Mouse (Mus musculus) olfactory bulb, adult 2 months (tissue): ENCODE measurements around the gene Kctd19. TPM values are rescaled to one million over a fixed set of nuclear protein-coding genes. Genes with fewer than 3 reads are reported as not detected.

Experiments
- H3K27ac ChIP-seq: fragments of 200-500 bp; 2 replicates; pipeline ENCODE4 v1.5.1; 2012; ENCODE audit warnings: low read depth, low read length; ENCODE audit not compliant: insufficient read depth
- H3K4me1 ChIP-seq: fragments of 200-500 bp; 2 replicates; pipeline ENCODE4 v1.6.1; 2012; ENCODE audit warnings: low read length; ENCODE audit not compliant: control insufficient read depth, insufficient read depth
- H3K4me3 ChIP-seq: fragments of 200-500 bp; 2 replicates; pipeline ENCODE4 v1.5.1; 2012; ENCODE audit warnings: mild to moderate bottlenecking, low read depth, low read length, moderate library complexity; ENCODE audit not compliant: insufficient read depth
- CTCF ChIP-seq: fragments of 200-500 bp; IDR thresholded peaks from 2 replicates; pipeline ENCODE4 v1.5.1; 2012; ENCODE audit warnings: low read depth, mild to moderate bottlenecking, low read length, moderate library complexity; ENCODE audit not compliant: insufficient read depth
- POLR2A ChIP-seq: fragments of 200-500 bp; IDR thresholded peaks from 2 replicates; pipeline ENCODE4 v1.6.1; 2012; ENCODE audit warnings: mild to moderate bottlenecking, low read depth, low read length, moderate library complexity; ENCODE audit not compliant: insufficient read depth
- WGBS: fragments of 180-500 bp; shearing (Covaris S2); methylation state at CpG from one replicate; pipeline ENCODE4 v1.1.7; 2018; 5-methylcytosine and 5-hydroxymethylcytosine counted together
- polyA plus RNA-seq: library from polyadenylated mRNA; stranded (reverse); fragments of >200 nt; gene quantifications from 2 replicates; pipeline ENCODE4 v1.2.4, GENCODE M21; 2012; ENCODE audit warnings: low replicate concordance; ENCODE audit not compliant: missing spikeins, insufficient read depth, insufficient read length

Gene Kctd19
- polyA plus RNA-seq, 1 experiment, result not detected

GRCm38 (mm10) chr8:105433021-105433420, 19.7 kb upstream of the Kctd19 start:
- no peak overlapping the region for H3K4me3 ChIP-seq
- TF ChIP-seq POLR2A (no peak), CTCF (no peak)
- 48% methylated on average over 6 of the region's 6 CpGs for WGBS
- 0 out of 2 replicates have a peak, but pooled peaks cover 3% of the 10 kb centered on the region for H3K4me1 ChIP-seq
- H3K27ac ChIP-seq, result no peak overlapping the region

GRCm38 (mm10) chr8:105431743-105432515, 18.6 kb upstream of the Kctd19 start:
- H3K27ac ChIP-seq, result no peak overlapping the region
- H3K4me1 ChIP-seq, result 0 out of 2 replicates have a peak, but pooled peaks cover 3% of the 10 kb centered on the region
- 44% methylated on average over 7 of the region's 7 CpGs for WGBS
- TF ChIP-seq CTCF, result no peak
- H3K4me3 ChIP-seq, result no peak overlapping the region

DNA sequence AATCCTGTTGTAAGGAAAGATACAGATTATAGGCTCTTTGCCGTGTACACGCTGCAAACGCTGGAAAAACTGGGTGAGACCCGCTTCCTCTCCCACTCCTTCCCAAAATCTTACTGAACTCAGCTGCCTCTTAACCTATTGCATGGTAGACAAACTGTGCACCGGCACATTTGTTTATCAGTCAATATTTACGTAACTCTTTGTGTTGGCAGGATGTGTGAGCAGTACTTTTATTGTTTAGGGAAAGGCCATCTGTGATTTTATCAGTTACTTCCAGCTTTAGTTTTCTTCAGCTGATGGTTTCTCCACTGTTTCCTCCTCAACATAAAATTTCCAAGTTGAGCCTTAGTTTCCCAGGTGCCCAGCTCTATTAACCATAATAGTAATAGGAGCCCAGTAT, 13.6 kb upstream of the Kctd19 start:
- no peak overlapping the region for H3K4me3 ChIP-seq
- WGBS, result 82% methylated on average over 6 of the region's 6 CpGs
- no peaks in the 10 kb centered on the region for H3K4me1 ChIP-seq
- TF ChIP-seq CTCF, result no peak
- no peak overlapping the region for H3K27ac ChIP-seq

GRCm38 (mm10) chr8:105422006-105422405, 8.7 kb upstream of the Kctd19 start:
- H3K4me3 ChIP-seq, result no peak overlapping the region
- no peak overlapping the region for H3K27ac ChIP-seq
- no peak for TF ChIP-seq CTCF
- no peak for TF ChIP-seq POLR2A
- 94% methylated on average over 1 of the region's 1 CpGs for WGBS
- H3K4me1 ChIP-seq, result no peaks in the 10 kb centered on the region

DNA sequence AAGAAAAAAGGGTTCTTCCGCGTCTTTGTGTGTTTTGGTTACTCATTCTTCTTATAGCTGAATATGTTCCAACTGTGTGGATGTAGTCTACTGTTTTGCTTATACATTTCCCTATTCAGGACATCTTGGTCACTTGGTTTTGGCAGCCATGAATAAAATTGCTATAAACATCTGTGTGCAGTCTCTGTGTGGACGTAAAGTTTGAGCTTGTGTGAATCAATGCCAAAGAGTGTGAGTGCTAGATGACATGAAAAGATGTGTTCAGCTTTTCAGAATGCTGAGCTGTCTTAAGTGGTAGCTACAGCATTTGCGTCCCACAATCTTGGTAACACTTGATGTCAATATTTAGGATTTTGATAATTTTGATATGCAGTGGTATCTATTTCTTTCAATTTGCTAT, 6.5 kb upstream of the Kctd19 start:
- no peaks in the 10 kb centered on the region for H3K4me1 ChIP-seq
- 96% methylated on average over 4 of the region's 4 CpGs for WGBS
- H3K27ac ChIP-seq, result no peak overlapping the region
- TF ChIP-seq CTCF (no peak), POLR2A (no peak)
- H3K4me3 ChIP-seq, result no peak overlapping the region

- no peaks in the 10 kb centered on the region for H3K4me1 ChIP-seq
- H3K27ac ChIP-seq, result no peak overlapping the region
- no peak overlapping the region for H3K4me3 ChIP-seq
- 92% methylated on average over 2 of the region's 2 CpGs for WGBS
- TF ChIP-seq CTCF, result no peak
- TF ChIP-seq POLR2A, result no peak
These were observed 5.7 kb upstream of the Kctd19 start for GRCm38 (mm10) chr8:105418992-105419391.

DNA sequence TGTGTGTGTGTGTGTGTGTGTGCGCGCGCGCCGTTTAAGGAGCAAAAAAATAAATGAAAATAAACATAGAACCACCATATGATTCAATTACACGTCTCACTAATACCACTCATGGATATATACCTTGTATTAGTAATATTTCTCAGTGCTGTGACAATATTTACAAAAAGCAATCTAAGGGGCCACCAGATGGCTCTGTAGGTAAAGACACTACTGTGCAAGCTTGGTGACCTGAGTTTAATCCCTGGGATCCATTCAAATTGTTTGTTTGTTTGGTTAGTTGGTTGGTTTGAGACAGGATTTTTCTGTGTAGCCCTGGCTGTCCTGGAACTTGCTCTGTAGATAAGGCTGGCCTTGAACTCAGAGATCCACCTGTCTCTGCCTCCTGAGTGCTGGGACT, 3.4 kb downstream of the Kctd19 start:
- 94% methylated on average over 6 of the region's 6 CpGs for WGBS
- Histone ChIP-seq H3K4me3 (no peak overlapping the region), H3K27ac (no peak overlapping the region), H3K4me1 (peaks cover 10% of the 10 kb centered on the region; the same call in 1 of the 2 replicates)
- TF ChIP-seq POLR2A (no peak), CTCF (no peak)

DNA sequence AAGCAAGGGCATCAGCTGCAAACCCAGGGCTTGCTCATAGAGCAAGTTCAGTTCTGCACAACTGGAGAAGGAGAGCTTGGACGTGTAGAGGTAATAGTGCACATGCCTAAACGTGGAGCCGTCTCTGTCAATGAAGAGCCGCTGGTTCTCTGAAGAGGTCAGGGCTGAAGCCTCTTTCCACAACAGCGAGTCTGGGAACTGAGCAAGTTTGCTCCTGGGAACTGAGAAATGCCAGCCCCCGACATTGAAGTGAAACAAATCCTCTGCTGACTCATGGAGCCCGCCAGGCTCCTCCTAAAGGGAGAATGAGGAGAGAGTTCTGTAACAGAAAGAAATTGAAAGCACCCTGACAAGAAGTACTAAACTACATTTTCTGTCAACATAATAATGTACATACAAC, 5.0 kb downstream of the Kctd19 start:
- no peak overlapping the region for H3K27ac ChIP-seq
- no peak overlapping the region for H3K4me3 ChIP-seq
- peaks cover 6% of the 10 kb centered on the region; the same call in 1 of the 2 replicates for H3K4me1 ChIP-seq
- 62% methylated on average over 7 of the region's 7 CpGs for WGBS
- no peak for TF ChIP-seq CTCF
- TF ChIP-seq POLR2A, result no peak

DNA sequence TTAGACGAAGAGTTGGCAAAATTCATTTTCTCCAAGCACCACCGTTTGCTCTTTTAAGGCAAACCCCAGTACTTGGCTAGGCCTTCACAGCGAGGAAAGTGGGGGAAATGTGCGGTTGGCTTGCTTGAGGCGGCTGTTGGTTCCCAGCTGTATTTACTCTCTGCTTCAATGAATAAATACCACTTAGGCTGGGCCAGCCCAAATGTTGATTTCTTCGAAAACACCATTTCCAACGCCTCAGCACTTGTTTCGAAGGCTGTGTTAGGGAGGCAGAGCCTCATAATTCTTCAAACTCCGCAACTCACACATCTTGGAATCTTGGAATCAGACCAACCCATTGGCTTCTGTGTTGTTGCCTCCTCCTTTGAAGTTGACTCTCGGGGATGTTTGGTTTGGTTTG, 6.9 kb downstream of the Kctd19 start:
- peaks cover 6% of the 10 kb centered on the region; the same call in 1 of the 2 replicates for H3K4me1 ChIP-seq
- H3K4me3 ChIP-seq, result no peak overlapping the region
- WGBS, result 18% methylated on average over 10 of the region's 10 CpGs
- no peak overlapping the region for H3K27ac ChIP-seq
- no peak for TF ChIP-seq POLR2A
- TF ChIP-seq CTCF, result no peak
